Mouse (Mus musculus): Measurements from ENCODE around the gene Cttnbp2nl. TPM values are rescaled to one million over a fixed set of nuclear protein-coding genes. Genes with fewer than 3 reads are reported as not detected.

Gene Cttnbp2nl
- polyA plus RNA-seq, 1 experiment from 2014 or later: 47.1 TPM

DNA sequence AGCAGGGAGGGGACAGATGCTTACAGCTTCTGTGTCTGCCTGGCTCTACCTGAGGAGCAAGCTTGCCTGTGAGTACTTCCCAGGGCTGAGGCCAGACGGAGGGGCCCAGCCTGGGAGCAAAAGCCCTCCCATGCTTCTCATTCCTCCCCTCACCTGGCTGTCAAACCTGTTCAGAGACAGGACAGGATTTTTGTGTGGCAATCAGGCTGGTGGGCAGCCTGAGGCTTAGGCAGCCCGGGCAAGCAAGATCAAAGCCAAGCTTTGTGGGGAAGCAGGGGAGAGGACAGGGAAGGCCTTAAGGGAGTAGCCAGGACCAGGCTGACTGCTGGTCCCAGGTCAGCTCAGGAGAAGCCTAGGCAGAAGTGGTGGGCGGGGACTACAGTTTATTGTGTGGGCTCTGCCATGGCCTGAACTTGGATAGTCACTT is 58.5 kb downstream of the Cttnbp2nl start:
- no peak overlapping the region for H3K4me2 ChIP-seq (replicated peaks)
- peak overlapping the region; percentile 60 for H3K27ac ChIP-seq
- no peaks in the 10 kb centered on the region for H3K9me3 ChIP-seq (ENCODE audit: control insufficient read depth, low read length)
- H3K36me3 ChIP-seq (replicated peaks; ENCODE audit: control insufficient read depth, insufficient read depth): peaks cover 4% of the 10 kb centered on the region; the same call in 1 of the 2 replicates
- ATAC-seq (ENCODE audit: low FRiP score) (no peak), DNase-seq (ENCODE audit: low spot score) (no peak)
- WGBS: 62% methylated on average over 3 of the region's 3 CpGs
- H3K9ac ChIP-seq: no peak overlapping the region
- H3K27me3 ChIP-seq (ENCODE audit: control insufficient read depth, insufficient read depth, low read length): no peaks in the 10 kb centered on the region
- H3K4me1 ChIP-seq (replicated peaks; ENCODE audit: control insufficient read depth, insufficient read depth, low read length): 0 out of 2 replicates have a peak, but pooled peaks cover 12% of the 10 kb centered on the region
- H3K4me3 ChIP-seq (replicated peaks; ENCODE audit: low read length): no peak overlapping the region

DNA sequence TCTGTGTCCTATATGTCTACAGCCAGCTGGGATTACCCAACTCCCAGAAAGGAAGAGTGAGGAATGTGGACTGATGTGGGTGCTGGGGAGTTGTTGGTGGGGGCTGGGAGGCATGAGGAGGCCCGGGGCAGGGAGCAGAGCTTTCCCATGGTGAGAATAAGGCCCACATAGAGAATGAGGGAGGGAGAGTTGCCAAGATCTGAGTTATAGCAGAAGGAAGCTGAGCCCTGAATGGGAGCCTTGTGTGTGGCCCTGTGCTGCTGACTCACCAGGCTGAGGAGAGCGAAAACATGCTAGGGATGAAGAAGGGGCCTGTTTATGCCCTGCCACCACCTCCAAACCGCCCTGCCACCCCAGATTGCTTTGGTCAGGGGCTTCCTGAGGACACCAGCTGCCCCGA is 59.1 kb downstream of the Cttnbp2nl start:
- H3K9me3 ChIP-seq (ENCODE audit: control insufficient read depth, low read length): no peaks in the 10 kb centered on the region
- H3K9ac ChIP-seq: no peak overlapping the region
- H3K36me3 ChIP-seq (replicated peaks; ENCODE audit: control insufficient read depth, insufficient read depth): no peaks in the 10 kb centered on the region
- 41% methylated on average over 4 of the region's 4 CpGs for WGBS
- 0 out of 2 replicates have a peak, but pooled peaks cover 12% of the 10 kb centered on the region for H3K4me1 ChIP-seq (replicated peaks; ENCODE audit: control insufficient read depth, insufficient read depth, low read length)
- H3K4me2 ChIP-seq (replicated peaks): no peak overlapping the region
- H3K27ac ChIP-seq: peak overlapping the region; percentile 60
- no peaks in the 10 kb centered on the region for H3K27me3 ChIP-seq (ENCODE audit: control insufficient read depth, insufficient read depth, low read length)
- H3K4me3 ChIP-seq (replicated peaks; ENCODE audit: low read length): no peak overlapping the region
- ATAC-seq (ENCODE audit: low FRiP score): peak; percentile 80
- DNase-seq (ENCODE audit: low spot score): no peak

- Histone ChIP-seq H3K36me3 (replicated peaks; ENCODE audit: control insufficient read depth, insufficient read depth) (no peaks in the 10 kb centered on the region), H3K9ac (no peak overlapping the region), H3K4me1 (replicated peaks; ENCODE audit: control insufficient read depth, insufficient read depth, low read length) (0 out of 2 replicates have a peak, but pooled peaks cover 11% of the 10 kb centered on the region), H3K27ac (peak overlapping the region; percentile 45; the same call in 1 of the 2 replicates), H3K4me3 (replicated peaks; ENCODE audit: low read length) (no peak overlapping the region; the same call in 1 of the 2 replicates), H3K27me3 (ENCODE audit: control insufficient read depth, insufficient read depth, low read length) (no peaks in the 10 kb centered on the region), H3K9me3 (ENCODE audit: control insufficient read depth, low read length) (no peaks in the 10 kb centered on the region), H3K4me2 (replicated peaks) (peak overlapping the region; percentile 37)
- DNase-seq (ENCODE audit: low spot score): peak; percentile 90
- peak; percentile 85 for ATAC-seq (ENCODE audit: low FRiP score)
- WGBS: 10% methylated on average over 23 of the region's 23 CpGs
Measured at GRCm38 (mm10) chr3:104992709-104993388, 60.1 kb downstream of the Cttnbp2nl start.

DNA sequence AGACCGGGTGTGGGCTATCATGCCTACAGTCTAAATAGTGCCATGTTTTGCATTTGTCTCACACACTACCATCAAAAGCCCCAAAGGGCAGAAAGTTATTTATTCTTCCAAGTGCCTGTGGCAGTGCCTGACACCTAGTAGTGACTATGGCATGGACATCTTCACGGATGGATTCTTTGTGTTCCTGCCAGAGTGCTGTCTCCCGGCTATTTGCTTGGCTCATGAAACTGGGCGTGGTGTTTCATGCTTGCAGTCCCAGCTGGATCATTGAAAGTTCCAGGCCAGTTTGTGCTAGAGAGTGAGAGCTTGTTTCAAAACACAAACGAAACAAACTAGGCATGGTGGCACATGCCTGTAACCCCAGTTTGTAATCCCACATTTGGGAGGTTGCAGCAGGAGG is 61.2 kb downstream of the Cttnbp2nl start:
- Histone ChIP-seq H3K4me2 (replicated peaks) (no peak overlapping the region), H3K36me3 (replicated peaks; ENCODE audit: control insufficient read depth, insufficient read depth) (no peaks in the 10 kb centered on the region)
- no peak for ATAC-seq (ENCODE audit: low FRiP score)

DNA sequence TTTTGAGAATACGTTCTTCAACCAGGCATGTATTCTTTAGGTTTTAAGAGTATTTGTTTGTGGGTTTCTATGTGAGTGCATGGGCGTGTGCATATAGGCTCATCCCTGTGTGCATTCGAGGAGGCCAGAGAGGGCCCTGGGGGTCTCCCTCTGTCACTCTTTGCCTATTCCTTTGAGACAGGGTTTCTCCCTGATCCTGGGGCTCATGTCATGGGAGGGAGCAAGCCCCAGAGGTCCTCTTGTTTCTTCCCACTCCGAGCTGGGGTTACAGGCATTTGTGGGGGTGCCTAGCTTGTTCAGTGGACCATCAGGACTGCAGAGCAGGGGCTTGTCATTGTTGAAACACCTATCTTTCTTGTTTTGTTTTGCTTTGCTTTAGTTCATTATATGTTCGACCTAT is 65.1 kb downstream of the Cttnbp2nl start:
- H3K4me1 ChIP-seq (replicated peaks; ENCODE audit: control insufficient read depth, insufficient read depth, low read length): 0 out of 2 replicates have a peak, but pooled peaks cover 3% of the 10 kb centered on the region
- no peak for ATAC-seq (ENCODE audit: low FRiP score)
- 82% methylated on average over 5 of the region's 5 CpGs for WGBS
- no peak overlapping the region for H3K27ac ChIP-seq
- H3K27me3 ChIP-seq (ENCODE audit: control insufficient read depth, insufficient read depth, low read length): no peaks in the 10 kb centered on the region
- DNase-seq (ENCODE audit: low spot score): no peak
- no peak overlapping the region for H3K4me2 ChIP-seq (replicated peaks)
- no peak overlapping the region for H3K4me3 ChIP-seq (replicated peaks; ENCODE audit: low read length)
- H3K36me3 ChIP-seq (replicated peaks; ENCODE audit: control insufficient read depth, insufficient read depth): no peaks in the 10 kb centered on the region
- no peaks in the 10 kb centered on the region for H3K9me3 ChIP-seq (ENCODE audit: control insufficient read depth, low read length)
- no peak overlapping the region for H3K9ac ChIP-seq

More for the DNA sequence above, 61.2 kb downstream of the Cttnbp2nl start:
- H3K27ac ChIP-seq: no peak overlapping the region
- H3K27me3 ChIP-seq (ENCODE audit: control insufficient read depth, insufficient read depth, low read length): no peaks in the 10 kb centered on the region
- H3K4me3 ChIP-seq (replicated peaks; ENCODE audit: low read length): no peak overlapping the region
- no peak for DNase-seq (ENCODE audit: low spot score)
- WGBS: 82% methylated on average over 5 of the region's 5 CpGs
- H3K9ac ChIP-seq: no peak overlapping the region
- H3K4me1 ChIP-seq (replicated peaks; ENCODE audit: control insufficient read depth, insufficient read depth, low read length): 0 out of 2 replicates have a peak, but pooled peaks cover 8% of the 10 kb centered on the region
- no peaks in the 10 kb centered on the region for H3K9me3 ChIP-seq (ENCODE audit: control insufficient read depth, low read length)

- H3K36me3 ChIP-seq (replicated peaks; ENCODE audit: control insufficient read depth, insufficient read depth): no peaks in the 10 kb centered on the region
- H3K9ac ChIP-seq: no peak overlapping the region
- no peak overlapping the region for H3K4me2 ChIP-seq (replicated peaks)
- ATAC-seq (ENCODE audit: low FRiP score): no peak
- H3K27me3 ChIP-seq (ENCODE audit: control insufficient read depth, insufficient read depth, low read length): no peaks in the 10 kb centered on the region
- no peaks in the 10 kb centered on the region for H3K9me3 ChIP-seq (ENCODE audit: control insufficient read depth, low read length)
- WGBS: 57% methylated on average over 5 of the region's 5 CpGs
- no peak for DNase-seq (ENCODE audit: low spot score)
- no peak overlapping the region for H3K4me3 ChIP-seq (replicated peaks; ENCODE audit: low read length)
- H3K4me1 ChIP-seq (replicated peaks; ENCODE audit: control insufficient read depth, insufficient read depth, low read length): no peaks in the 10 kb centered on the region
- no peak overlapping the region for H3K27ac ChIP-seq
Measured at GRCm38 (mm10) chr3:104979735-104980134, 73.2 kb downstream of the Cttnbp2nl start.

DNA sequence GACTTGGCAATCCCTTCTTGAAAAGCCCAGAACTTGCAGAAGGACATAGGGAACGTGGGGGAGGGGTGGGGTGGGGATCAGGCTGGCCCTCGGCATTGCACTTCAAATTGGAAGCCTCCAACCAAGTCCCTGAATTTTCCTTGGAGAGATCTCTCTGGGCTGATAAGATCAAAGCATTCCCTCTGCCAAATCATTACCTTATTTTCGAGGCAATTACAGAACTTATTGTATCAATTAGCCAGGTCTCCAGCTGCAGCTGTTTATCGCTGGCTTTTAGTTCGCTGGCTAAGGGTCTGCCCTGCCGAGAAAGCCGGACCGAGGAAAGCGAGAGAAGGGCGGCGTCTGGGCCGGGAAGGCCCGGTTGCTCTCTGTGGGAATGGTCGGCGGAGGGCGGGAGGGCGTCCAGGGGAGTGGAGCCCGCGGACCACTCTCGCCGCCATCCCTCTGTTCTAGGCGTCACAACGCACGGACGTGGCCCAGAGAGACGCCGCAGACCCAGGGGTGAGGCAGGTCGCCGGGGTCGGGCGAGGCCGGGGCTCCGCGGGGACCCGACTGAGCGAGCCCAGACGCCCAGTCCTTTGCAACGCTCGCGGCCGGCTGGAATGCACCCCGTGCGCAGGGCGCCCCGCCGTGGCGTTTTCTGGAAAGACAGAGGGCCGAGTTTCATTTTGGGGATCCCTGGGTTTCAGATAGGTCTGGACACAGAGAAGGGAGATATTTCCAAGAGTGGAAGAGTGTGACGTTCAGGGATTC is 85.2 kb downstream of the Cttnbp2nl start:
- H3K27me3 ChIP-seq (ENCODE audit: control insufficient read depth, insufficient read depth, low read length): peaks cover 28% of the 10 kb centered on the region
- H3K27ac ChIP-seq: no peak overlapping the region
- under 1% methylated on average over 48 of the region's 49 CpGs for WGBS
- peak; percentile 66; the same call in 1 of the 2 replicates for ATAC-seq (ENCODE audit: low FRiP score)
- peak; percentile 66 for DNase-seq (ENCODE audit: low spot score)
- peak overlapping the region; percentile 59 for H3K9ac ChIP-seq
- no peaks in the 10 kb centered on the region for H3K9me3 ChIP-seq (ENCODE audit: control insufficient read depth, low read length)
- peak overlapping the region; percentile 42 for H3K4me3 ChIP-seq (replicated peaks; ENCODE audit: low read length)
- no peaks in the 10 kb centered on the region for H3K36me3 ChIP-seq (replicated peaks; ENCODE audit: control insufficient read depth, insufficient read depth)
- H3K4me2 ChIP-seq (replicated peaks): peak overlapping the region; percentile 64
- H3K4me1 ChIP-seq (replicated peaks; ENCODE audit: control insufficient read depth, insufficient read depth, low read length): no peaks in the 10 kb centered on the region; the same call in 1 of the 2 replicates

GRCm38 (mm10) chr3:104965991-104966554 is 86.9 kb downstream of the Cttnbp2nl start:
- DNase-seq (ENCODE audit: low spot score): no peak
- H3K36me3 ChIP-seq (replicated peaks; ENCODE audit: control insufficient read depth, insufficient read depth): no peaks in the 10 kb centered on the region
- no peak overlapping the region for H3K27ac ChIP-seq
- H3K4me2 ChIP-seq (replicated peaks): no peak overlapping the region
- H3K27me3 ChIP-seq (ENCODE audit: control insufficient read depth, insufficient read depth, low read length): peaks cover 44% of the 10 kb centered on the region
- H3K9ac ChIP-seq: no peak overlapping the region
- no peaks in the 10 kb centered on the region for H3K9me3 ChIP-seq (ENCODE audit: control insufficient read depth, low read length)
- ATAC-seq (ENCODE audit: low FRiP score): no peak
- no peak overlapping the region for H3K4me3 ChIP-seq (replicated peaks; ENCODE audit: low read length)
- peaks cover 8% of the 10 kb centered on the region; the same call in 1 of the 2 replicates for H3K4me1 ChIP-seq (replicated peaks; ENCODE audit: control insufficient read depth, insufficient read depth, low read length)
- 87% methylated on average over 7 of the region's 7 CpGs for WGBS
